Mouse (Mus musculus): ENCODE results near the gene Clk4.

Gene Clk4

GRCm38 (mm10) chr11:51311846-51312245, 50.3 kb downstream of the Clk4 start:
- DNase-seq (ENCODE audit: low spot score) = no peak

DNA sequence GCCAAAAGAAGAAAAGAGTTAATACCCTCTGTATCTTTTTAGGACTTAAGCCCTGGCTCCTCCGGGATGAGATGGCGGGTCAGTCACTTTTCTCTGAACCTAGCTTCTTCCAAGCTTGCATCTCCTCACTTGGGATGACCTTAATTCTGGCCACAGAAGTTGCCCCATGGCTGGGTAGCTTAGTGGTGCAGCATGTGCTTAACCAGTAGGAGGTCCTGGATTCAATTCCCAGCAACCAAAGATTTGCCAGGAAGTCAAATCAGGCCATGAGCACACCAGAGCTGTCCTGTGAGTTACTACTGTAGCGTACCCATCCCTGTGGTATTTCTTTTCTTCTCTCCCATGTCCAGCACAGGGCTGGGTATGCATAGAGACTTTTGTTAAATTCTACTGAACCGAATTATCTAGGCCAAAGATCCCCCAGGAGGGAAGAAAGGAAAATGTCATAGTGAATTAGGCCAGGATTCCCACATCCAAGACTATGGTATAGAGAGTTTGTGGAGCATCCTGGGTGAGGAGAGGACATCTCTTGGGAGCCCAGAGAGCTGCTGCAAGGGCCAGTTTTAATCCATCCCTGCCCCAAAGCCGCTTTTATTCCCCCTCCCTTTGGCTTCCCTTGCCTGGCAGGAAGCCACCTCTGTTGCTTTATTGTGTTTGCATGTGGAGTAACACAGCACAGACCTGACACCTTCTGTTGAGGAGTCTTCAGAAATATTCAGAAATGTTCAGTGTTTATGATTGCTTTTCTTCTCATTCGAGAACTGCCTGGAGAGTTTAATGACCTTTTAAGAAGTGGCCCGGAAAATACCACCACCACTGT, 54.7 kb downstream of the Clk4 start:
- DNase-seq (ENCODE audit: low spot score) = no peak

DNA sequence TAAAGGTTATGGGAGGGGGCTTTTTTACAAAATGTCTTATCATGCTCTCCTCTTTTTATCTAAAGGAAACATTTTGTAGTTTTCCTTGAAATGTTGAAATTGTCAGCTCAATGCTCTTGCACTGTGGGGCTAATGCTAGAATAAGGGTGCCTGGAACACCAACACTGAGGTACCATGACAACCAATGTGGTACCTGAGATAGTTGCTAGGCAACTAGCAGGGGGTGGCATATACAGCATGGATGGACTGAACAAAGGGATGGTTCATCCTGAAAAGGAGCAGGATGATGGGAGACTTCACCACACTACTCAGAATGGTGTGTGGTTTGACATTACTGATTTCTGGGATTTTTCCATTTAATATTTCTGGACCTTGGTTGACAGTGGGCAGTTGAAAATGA, 59.1 kb downstream of the Clk4 start:
- DNase-seq (ENCODE audit: low spot score) = no peak

- no peak for DNase-seq (ENCODE audit: low spot score)
These were observed 65.4 kb downstream of the Clk4 start for GRCm38 (mm10) chr11:51326908-51327307.

DNA sequence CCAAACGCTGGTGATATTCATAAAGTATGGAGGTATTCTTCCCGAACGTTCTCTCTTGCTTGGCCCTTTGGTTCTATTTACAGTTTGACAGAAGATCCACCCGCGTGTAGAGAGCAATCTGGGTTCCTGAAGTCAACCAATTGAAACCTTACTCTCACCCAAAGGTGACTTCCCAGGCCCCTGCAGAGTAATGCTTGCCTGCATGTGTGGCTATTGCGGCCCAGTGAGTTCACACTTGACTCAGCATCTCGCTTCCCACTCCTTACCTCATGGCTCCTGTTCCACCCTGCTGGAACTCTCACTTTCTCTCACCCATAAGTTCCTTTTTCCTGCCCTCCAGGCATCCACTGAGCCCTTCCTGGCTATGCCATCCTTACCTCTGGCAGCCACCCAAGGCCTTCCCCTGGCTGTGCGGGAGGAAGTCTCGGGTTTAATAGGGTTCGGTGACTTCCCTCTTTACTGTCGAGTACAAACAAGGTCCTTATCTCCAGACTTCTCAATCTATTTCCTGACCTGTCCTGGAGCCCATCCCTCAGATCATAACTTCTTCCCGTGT, 66.9 kb downstream of the Clk4 start:
- no peak for DNase-seq (ENCODE audit: low spot score)

DNA sequence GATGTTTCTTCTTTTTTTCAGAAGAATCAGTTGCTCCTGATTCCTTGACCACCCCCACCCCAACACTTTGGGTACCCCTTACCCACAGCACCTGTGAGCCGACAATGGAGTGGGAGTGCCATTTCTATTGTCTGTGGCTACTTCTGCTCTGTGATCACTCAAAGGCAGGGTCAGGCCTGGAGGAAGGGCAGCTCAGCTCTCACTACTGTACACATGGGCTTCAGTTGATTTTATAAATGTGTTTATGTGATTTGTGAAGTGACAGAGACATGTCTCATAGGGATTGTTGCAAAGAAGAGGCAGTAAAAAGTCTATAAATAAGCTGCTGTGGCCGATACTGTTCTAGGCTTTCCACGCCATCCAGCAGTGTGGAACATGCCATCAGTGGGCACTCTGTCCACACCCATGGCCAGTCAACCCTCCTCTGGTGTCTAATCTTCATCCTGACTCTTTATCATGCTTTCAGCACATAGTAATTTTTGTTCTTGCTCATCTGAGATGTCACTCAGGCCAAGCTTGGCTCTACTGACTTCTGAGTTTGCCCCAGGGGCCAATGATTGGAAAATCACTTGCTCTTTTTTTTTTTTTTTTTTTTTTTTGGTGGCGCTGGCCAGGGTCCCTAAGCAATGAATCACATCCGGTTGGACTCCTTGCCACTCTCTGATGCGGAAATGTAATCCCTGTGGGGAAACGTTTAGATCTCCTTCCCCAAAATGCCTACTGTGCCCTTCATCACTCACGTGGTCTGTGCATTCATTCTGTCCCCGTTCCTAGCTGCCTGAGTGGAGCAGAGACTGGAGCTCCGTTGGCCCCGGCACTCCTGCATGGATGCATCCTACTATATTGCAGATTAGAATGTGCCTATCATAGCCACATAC, 68.5 kb downstream of the Clk4 start:
- DNase-seq (ENCODE audit: low spot score) = no peak
